Mouse (Mus musculus) embryonic facial prominence, embryonic 10.5 days (tissue): ENCODE data around the gene Tmem183a. TPM values are rescaled to one million over a fixed set of nuclear protein-coding genes. Genes with fewer than 3 reads are reported as not detected.

ENCODE experiments used
- DNase-seq: peaks from one replicate; pipeline ENCODE4 v3.0.0-alpha.2; 2017; ENCODE audit warnings: low spot score
- H3K27ac ChIP-seq: fragments of 300-500 bp; sonication (generic); replicated peaks from 2 replicates; pipeline ENCODE4 v1.5.1; 2016; ENCODE audit warnings: mild to moderate bottlenecking
- H3K27me3 ChIP-seq: fragments of 300-500 bp; sonication (generic); replicated peaks from 2 replicates; pipeline ENCODE4 v1.6.1; 2016; ENCODE audit warnings: low read depth, mild to moderate bottlenecking; ENCODE audit not compliant: poor library complexity, severe bottlenecking
- H3K36me3 ChIP-seq: fragments of 300-500 bp; sonication (generic); replicated peaks from 2 replicates; pipeline ENCODE4 v1.6.1; 2016; ENCODE audit warnings: mild to moderate bottlenecking, moderate library complexity
- H3K4me1 ChIP-seq: fragments of 300-500 bp; sonication (generic); 2 replicates; pipeline ENCODE4 v1.6.1; 2016
- H3K4me3 ChIP-seq: fragments of 300-500 bp; sonication (generic); 2 replicates; pipeline ENCODE4 v1.5.1; 2016; ENCODE audit warnings: mild to moderate bottlenecking, moderate library complexity
- H3K9me3 ChIP-seq: fragments of 300-500 bp; sonication (generic); 2 replicates; pipeline ENCODE4 v1.6.1; 2016; ENCODE audit warnings: mild to moderate bottlenecking
- WGBS: fragments of 180-500 bp; shearing (Covaris S2); methylation state at CpG from one replicate; pipeline ENCODE4 v1.1.7; 2016; 5-methylcytosine and 5-hydroxymethylcytosine counted together
- polyA plus RNA-seq: library from polyadenylated mRNA; unstranded; fragments of >200 nt; fragmentation: Nextera tagmentation; extraction: Ambion mirVana; gene quantifications from 2 replicates; pipeline ENCODE4 v1.2.1, GENCODE M21; 2016

The Tmem183a gene
- polyA plus RNA-seq, 1 experiment from 2014 or later, result 126 TPM

DNA sequence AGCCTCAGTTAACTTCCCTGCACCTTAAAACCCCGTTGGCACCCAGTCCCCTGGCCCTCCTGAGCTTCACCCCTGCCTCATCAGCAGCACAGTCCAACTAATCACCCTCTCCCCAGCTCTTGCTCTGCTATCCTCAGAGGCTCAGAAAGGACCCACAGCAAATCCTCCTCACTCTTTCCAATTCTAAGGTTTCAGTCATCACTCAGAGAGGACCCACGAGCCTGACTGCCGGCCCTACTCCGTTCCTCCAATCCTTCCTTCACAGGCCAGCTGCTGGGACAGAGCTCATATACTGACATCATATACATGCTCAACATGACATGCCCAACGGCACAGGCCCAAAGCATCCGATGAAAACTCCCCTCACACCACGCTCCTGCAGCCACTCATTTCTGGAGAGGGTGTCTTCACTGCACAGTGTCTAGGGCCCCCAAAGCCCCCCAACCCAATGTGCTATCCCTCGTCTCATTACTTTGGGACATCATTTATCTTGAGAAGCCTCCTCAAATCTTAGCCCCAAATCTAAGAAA is 18.9 kb downstream of the Tmem183a start:
- H3K36me3 ChIP-seq, result peaks cover 25% of the 10 kb centered on the region
- 80% methylated on average over 8 of the region's 8 CpGs for WGBS
- no peak overlapping the region for H3K4me3 ChIP-seq
- peaks cover 18% of the 10 kb centered on the region for H3K27me3 ChIP-seq
- H3K4me1 ChIP-seq, result peaks cover 16% of the 10 kb centered on the region
- DNase-seq, result peak; percentile 7
- no peak overlapping the region for H3K27ac ChIP-seq
- no peaks in the 10 kb centered on the region for H3K9me3 ChIP-seq

GRCm38 (mm10) chr1:134342278-134342664 is 19.5 kb downstream of the Tmem183a start:
- Histone ChIP-seq H3K27me3 (peaks cover 18% of the 10 kb centered on the region), H3K9me3 (no peaks in the 10 kb centered on the region), H3K4me3 (no peak overlapping the region), H3K36me3 (peaks cover 19% of the 10 kb centered on the region), H3K27ac (no peak overlapping the region), H3K4me1 (peaks cover 17% of the 10 kb centered on the region)
- 42% methylated on average over 2 of the region's 2 CpGs for WGBS
- peak; percentile 7 for DNase-seq

DNA sequence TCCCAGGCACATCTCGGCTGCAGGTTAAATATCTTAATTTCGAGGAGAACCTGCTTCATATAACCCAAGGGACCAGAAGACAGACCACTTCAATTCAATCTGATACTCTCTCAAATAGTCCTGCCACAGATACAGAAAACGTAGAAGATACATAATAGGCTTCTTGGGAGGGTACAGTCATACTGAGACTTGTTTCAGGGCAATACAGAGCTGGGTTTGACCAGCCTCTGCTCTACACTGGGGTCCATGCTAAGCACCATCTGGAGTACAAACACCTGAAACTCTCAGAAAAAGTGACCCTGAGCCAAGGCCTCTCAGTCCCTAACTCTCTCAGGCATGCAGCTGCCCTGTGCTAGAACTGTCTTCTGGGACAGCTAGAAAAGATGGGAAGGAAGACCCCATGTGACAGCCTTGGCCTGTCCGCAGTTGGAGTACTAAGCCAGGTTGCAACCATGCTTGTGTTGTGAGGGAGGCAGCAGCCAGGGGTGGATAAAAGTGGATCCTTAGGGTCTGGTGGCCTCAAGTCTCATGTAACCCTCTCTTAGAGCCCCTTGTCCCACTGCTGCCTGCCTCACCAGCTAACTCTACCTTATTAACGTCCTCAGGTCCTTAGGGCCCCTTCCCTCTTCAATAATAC is 20.0 kb downstream of the Tmem183a start:
- peak; percentile 6 for DNase-seq
- Histone ChIP-seq H3K9me3 (no peaks in the 10 kb centered on the region), H3K36me3 (peaks cover 14% of the 10 kb centered on the region), H3K4me1 (peaks cover 20% of the 10 kb centered on the region), H3K27me3 (peaks cover 18% of the 10 kb centered on the region), H3K27ac (no peak overlapping the region), H3K4me3 (no peak overlapping the region)
- 77% methylated on average over 5 of the region's 5 CpGs for WGBS

- Histone ChIP-seq H3K36me3 (no peaks in the 10 kb centered on the region), H3K27me3 (peaks cover 18% of the 10 kb centered on the region), H3K4me1 (peaks cover 31% of the 10 kb centered on the region), H3K4me3 (no peak overlapping the region), H3K9me3 (no peaks in the 10 kb centered on the region), H3K27ac (no peak overlapping the region)
- WGBS, result 92% methylated on average over 18 of the region's 18 CpGs
- no peak for DNase-seq
Observed at GRCm38 (mm10) chr1:134339757-134340619, 21.8 kb downstream of the Tmem183a start.

DNA sequence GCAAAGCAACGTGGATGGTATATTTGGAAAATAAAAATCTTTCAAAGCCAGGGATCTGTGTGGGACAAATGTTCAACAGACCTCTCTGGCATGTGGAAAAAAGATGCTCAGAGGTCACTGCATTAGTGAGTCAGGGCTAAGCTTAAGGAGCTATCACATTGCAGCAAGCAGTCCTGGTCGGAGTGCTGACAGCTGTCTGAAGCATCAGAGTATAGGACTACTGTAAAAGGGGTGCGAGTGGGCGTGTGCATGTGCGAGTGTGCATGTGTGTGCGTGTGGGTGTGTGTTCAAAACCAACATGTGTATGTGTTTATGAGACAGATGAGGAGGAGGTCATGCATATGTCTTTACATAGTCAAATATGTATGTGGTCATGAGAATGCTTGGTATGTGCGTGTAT is 22.6 kb downstream of the Tmem183a start:
- WGBS, result 91% methylated on average over 7 of the region's 7 CpGs
- no peak overlapping the region for H3K27ac ChIP-seq
- H3K4me3 ChIP-seq, result no peak overlapping the region
- H3K27me3 ChIP-seq, result peaks cover 17% of the 10 kb centered on the region
- no peaks in the 10 kb centered on the region for H3K9me3 ChIP-seq
- peaks cover 27% of the 10 kb centered on the region for H3K4me1 ChIP-seq
- H3K36me3 ChIP-seq, result no peaks in the 10 kb centered on the region
- no peak for DNase-seq

DNA sequence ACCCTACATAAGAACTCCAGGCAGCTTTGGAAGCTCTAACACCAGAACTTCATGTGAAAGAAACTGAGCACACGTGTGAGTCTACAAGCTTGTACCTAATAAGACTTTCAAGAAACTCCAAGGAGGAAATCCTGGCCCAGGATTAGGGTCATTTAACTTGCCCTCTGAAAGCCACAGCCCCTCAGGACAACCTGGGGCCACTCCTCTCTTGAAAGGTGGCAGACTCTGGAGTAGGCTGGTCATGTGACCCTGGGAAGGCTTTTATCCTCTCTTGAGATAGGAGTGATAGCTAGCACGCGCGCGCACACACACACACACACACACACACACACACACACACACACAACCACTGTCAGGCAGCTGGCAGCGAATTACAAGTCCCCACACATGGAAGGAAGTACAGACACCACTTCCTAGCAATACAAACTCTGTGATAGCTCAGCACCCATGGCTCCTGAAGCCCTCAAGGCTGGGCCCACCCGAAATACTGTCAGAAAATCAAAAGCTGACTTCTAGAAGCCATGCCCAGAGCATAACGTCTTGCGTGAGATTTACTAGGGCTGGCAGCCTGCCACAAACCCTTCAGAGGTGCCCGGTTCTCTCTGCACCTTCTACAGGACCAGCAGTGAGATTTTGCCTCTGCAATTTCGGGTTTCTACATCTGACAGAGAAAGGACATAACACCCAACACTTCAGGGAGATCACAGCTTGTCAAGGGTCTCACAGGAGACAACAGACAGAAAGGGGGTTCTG is 24.6 kb downstream of the Tmem183a start:
- no peaks in the 10 kb centered on the region for H3K27me3 ChIP-seq
- H3K27ac ChIP-seq, result no peak overlapping the region
- no peak overlapping the region for H3K4me3 ChIP-seq
- 85% methylated on average over 11 of the region's 11 CpGs for WGBS
- no peaks in the 10 kb centered on the region for H3K9me3 ChIP-seq
- peaks cover 28% of the 10 kb centered on the region for H3K4me1 ChIP-seq
- DNase-seq, result no peak
- H3K36me3 ChIP-seq, result no peaks in the 10 kb centered on the region

DNA sequence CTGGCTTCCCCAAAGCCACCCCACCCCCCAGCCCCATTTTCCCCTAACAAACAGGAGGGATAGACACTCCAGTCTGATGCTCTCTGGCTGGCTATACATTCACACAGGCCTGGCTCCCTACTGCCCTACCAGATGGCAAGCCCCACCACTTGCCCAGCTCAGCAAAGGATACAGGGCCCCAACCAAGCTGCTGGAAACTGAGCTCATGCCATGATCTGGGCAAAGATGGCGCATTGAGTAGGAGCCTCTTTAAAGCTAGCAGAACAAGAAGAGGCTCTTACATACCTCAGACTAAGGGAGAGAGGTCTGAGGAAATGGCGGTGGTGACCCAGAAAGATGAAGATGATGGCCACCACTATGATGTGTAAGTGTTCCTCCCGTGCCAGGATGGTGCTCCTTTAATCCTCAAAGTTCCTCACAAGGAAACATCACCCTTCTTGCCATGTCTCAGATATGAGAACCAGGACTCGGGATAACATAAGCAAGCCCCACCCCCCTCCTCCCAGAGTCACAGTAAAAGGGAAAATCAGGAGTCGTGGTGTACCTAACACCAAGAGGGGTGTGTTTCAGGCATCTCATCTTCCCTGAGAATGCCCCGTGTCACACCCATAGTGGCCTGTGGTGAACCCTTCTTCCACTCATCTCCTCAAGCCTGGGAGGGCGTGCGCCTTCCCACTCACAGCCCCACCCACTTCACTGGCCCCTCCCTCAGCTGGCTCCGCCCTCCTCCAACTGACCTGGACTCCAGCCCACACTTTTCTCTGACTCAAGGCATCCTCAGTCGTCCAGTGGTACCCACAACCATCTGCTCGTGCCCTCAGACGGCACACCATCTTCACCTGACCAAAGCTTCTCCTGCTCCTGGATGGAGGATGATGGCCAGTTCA is 25.6 kb downstream of the Tmem183a start:
- DNase-seq, result no peak
- no peak overlapping the region for H3K4me3 ChIP-seq
- WGBS, result 88% methylated on average over 12 of the region's 12 CpGs
- peaks cover 28% of the 10 kb centered on the region for H3K4me1 ChIP-seq
- no peaks in the 10 kb centered on the region for H3K9me3 ChIP-seq
- H3K36me3 ChIP-seq, result no peaks in the 10 kb centered on the region
- H3K27ac ChIP-seq, result no peak overlapping the region
- H3K27me3 ChIP-seq, result no peaks in the 10 kb centered on the region

GRCm38 (mm10) chr1:134335211-134335923 is 26.4 kb downstream of the Tmem183a start:
- 74% methylated on average over 13 of the region's 13 CpGs for WGBS
- H3K9me3 ChIP-seq, result no peaks in the 10 kb centered on the region
- no peaks in the 10 kb centered on the region for H3K36me3 ChIP-seq
- no peak overlapping the region for H3K4me3 ChIP-seq
- H3K27ac ChIP-seq, result no peak overlapping the region
- peaks cover 28% of the 10 kb centered on the region for H3K4me1 ChIP-seq
- no peaks in the 10 kb centered on the region for H3K27me3 ChIP-seq
- DNase-seq, result no peak

DNA sequence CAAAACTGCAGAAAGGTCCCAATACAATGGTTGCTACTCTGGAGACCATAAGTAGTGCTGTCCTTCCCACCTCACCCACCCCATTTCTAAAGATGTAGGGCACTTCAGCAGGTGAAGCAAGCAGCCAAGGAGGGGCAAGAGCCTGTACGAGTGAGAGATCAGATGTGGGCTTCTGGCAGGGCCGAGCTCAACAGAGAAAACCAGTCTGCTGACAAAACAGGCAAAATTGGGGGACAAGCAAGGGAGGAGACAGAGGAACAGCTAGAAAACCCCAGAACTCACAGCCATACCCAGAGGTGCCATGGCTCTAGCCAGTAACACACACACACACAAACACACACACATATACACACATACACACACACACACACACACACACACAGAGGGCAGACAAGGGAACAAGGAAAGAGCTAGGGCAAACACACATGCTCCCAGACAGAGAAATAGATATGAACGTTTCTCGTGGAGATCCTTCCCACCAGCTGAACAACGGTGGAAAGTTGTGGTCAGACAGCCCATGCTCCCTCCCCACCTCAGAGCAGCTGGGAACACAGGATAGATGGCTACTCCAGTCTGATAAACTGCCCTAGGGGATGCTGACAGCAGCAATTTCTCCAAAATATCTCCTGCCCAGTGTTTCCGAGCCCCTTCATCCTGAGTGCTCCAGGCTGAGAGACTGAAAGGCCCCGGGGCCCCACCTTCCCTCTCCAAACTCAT is 27.5 kb downstream of the Tmem183a start:
- WGBS, result 78% methylated on average over 7 of the region's 7 CpGs
- H3K9me3 ChIP-seq, result no peaks in the 10 kb centered on the region
- H3K36me3 ChIP-seq, result no peaks in the 10 kb centered on the region
- H3K4me1 ChIP-seq, result peaks cover 28% of the 10 kb centered on the region
- no peak for DNase-seq
- H3K4me3 ChIP-seq, result no peak overlapping the region
- no peaks in the 10 kb centered on the region for H3K27me3 ChIP-seq
- no peak overlapping the region for H3K27ac ChIP-seq

- Histone ChIP-seq H3K4me3 (no peak overlapping the region), H3K27me3 (0 out of 2 replicates have a peak, but pooled peaks cover 3% of the 10 kb centered on the region), H3K27ac (no peak overlapping the region), H3K9me3 (no peaks in the 10 kb centered on the region), H3K36me3 (no peaks in the 10 kb centered on the region), H3K4me1 (peaks cover 28% of the 10 kb centered on the region)
- WGBS, result 79% methylated on average over 10 of the region's 10 CpGs
- DNase-seq, result no peak
Observed at GRCm38 (mm10) chr1:134333371-134334110, 28.2 kb downstream of the Tmem183a start.
